Mouse (Mus musculus) heart, postnatal 36 days (tissue): Measurements from ENCODE around the gene Vezf1. TPM values are rescaled to one million over a fixed set of nuclear protein-coding genes. Genes with fewer than 3 reads are reported as not detected.

Experiments
- DNase-seq, 2 experiments: peaks; one replicate each; pipeline ENCODE4 v3.0.0; 2021 to 2022
- intact Hi-C: fragments of 180-260 bp; cut with DNase I; formaldehyde crosslinking; loops from one replicate; pipeline ENCODE4 v1.15.1; 2025
- total RNA-seq, 2 experiments: library from RNA; stranded (reverse); gene quantifications; 2 replicates each; pipeline ENCODE4 v1.2.3; 2021

Vezf1 gene
- total RNA-seq, 2 experiments from 2014 or later = 45.0 to 46.7 TPM

DNA sequence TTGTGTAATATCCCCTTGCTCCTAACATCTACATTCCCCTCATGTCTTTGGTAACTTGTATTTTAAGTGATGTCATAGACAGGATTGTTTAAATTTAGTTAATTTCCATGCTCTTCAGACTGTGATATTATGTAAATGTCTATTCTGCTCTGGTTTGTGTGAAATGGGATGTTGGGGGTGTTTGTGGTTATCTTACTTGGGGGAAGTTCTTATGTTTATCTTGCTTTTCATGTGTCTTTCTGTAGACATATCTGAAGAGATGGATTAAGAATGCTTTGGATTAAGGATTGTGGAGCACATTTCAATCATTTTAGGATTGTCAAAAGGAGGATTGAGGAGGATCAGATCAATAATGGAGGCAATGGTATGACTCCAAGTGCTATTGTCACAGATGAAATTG lies 18.3 kb upstream of the Vezf1 start:
- intact Hi-C loops = loop anchor here (2.0 to 10.0 kb wide), 3 partner anchors 19 to 455 kb away; partner anchors contain the start of gene Vezf1
- DNase-seq = no peak

DNA sequence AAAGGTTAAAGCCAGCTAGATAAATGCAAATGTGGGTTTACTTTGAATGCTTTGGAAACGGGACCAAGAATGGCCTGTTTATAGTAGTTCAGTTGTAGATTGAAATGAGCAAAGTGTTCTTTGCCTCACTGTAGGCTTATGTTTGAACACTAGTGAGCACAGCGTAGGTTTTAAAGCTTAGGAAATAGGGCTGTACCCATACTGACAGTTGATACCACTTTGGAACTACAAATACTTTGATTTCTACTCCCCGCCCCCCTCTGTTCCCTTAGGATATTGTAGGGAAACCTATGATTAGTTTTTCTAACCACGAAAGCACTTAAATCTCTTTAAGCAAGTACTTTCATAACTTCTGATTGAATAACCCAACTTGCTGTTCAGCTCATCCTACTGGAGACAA lies 15.4 kb upstream of the Vezf1 start:
- DNase-seq = no peak
- intact Hi-C loops = loop anchor here (10.0 kb wide), 1 partner anchor 452 kb away; no protein-coding TSS in a partner anchor

DNA sequence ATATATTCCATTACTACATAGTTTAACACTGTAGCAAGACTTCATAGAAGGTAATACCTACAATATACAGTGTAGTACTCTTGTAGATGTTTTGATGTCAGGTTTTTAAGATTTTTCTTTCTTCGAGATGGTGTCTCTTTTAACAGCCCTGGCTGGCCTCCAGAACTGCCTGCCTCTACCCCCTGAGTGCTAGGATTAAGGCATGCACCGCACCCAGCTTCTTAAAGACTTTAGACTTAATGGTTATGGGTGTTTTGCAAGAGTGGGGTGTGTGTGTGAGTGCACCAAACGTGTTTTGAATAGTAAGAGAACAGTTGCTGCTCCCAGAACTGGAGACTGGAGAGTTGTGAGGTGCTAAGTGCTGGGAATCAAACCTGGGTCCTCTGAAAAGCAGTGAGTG lies 14.3 kb upstream of the Vezf1 start:
- intact Hi-C loops = loop anchor here (10.0 kb wide), 1 partner anchor 451 kb away; no protein-coding TSS in a partner anchor
- DNase-seq = no peak

DNA sequence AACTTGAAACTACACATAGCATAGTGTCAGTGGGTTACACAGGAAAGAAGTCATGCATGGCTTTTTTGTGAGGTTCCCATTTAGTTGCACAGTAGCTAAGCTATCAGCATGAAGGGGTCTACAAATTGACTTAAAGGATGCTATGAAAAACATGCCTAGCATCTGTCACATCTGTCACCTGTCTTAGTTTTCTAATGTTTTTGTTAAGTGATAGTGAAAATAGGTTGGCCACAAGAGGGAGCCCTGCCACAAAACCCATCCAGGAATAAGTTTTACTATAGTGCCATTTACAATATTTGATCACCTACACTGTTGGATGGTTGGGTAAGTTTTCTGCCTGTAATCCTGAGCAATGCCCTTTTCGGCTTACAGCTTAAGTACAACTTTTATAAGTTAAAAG lies 13.5 kb upstream of the Vezf1 start:
- DNase-seq = peak; percentile 57 to 60
- intact Hi-C loops = loop anchor here (10.0 kb wide), 1 partner anchor 450 kb away; no protein-coding TSS in a partner anchor

DNA sequence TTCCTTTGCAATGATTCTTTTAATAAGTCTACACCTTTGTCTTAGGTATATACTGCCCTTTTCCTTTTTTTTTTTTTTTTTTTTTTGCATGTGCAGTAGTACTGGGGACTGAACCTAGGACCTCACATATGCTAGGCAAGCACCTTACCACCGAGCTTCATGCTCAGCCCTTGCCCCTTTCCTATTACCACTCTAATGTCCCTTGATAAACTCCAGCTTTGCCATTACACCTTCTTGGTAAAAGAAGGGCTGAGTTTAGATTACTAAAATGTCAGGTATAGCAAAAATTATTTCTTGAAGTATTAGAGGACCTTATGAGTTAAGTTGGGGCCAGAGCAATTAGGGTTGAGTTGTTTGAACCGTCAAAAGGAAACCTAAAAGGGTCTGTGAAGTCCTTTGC lies 12.3 kb upstream of the Vezf1 start:
- DNase-seq = no peak
- intact Hi-C loops = loop anchor here (5.0 to 10.0 kb wide), 2 partner anchors 449 to 767 kb away; no protein-coding TSS in a partner anchor

DNA sequence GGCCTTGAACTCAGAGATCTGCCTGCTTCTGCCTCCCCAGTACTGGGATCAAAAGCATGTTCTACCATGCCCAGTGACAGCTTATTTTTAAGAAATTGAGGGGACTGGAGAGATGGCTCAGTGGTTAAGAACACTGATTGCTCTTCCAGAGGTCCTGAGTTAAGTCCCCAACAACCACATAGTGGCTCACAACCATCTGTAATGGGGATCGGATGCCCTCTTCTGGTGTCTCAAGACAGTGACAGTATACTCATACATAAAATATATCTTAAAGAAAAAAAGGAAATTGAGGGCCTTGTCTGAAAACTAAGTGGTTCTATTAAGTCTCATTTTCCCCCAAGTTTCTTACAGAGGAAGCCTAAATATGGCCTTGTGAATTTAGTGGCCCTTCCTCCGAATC lies 10.3 kb upstream of the Vezf1 start:
- DNase-seq = no peak
- intact Hi-C loops = loop anchor here (2.0 to 10.0 kb wide), 4 partner anchors 131 to 765 kb away; no protein-coding TSS in a partner anchor

DNA sequence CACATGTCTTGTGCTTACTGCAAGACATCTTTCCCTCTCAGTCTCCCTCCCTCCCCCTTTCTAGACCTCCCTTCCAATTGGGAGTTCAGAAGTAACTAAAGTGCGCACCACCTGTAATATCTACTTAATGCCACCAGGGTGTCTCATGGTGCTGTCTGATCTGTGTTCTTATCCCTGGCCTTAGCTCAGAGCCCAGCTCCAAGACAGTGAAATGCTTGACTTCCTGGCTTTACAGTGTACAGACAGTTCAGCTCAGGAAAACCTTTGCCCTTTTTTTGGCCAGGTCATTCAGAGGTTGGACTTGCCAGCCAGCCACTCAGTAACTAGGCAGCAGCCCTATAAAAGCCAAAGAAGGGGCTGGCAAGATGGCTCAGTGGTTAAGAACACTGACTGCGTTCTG lies 8.9 kb upstream of the Vezf1 start:
- DNase-seq = peak; percentile 25 to 48
- intact Hi-C loops = loop anchor here (2.0 to 10.0 kb wide), 4 partner anchors 130 to 763 kb away; no protein-coding TSS in a partner anchor

DNA sequence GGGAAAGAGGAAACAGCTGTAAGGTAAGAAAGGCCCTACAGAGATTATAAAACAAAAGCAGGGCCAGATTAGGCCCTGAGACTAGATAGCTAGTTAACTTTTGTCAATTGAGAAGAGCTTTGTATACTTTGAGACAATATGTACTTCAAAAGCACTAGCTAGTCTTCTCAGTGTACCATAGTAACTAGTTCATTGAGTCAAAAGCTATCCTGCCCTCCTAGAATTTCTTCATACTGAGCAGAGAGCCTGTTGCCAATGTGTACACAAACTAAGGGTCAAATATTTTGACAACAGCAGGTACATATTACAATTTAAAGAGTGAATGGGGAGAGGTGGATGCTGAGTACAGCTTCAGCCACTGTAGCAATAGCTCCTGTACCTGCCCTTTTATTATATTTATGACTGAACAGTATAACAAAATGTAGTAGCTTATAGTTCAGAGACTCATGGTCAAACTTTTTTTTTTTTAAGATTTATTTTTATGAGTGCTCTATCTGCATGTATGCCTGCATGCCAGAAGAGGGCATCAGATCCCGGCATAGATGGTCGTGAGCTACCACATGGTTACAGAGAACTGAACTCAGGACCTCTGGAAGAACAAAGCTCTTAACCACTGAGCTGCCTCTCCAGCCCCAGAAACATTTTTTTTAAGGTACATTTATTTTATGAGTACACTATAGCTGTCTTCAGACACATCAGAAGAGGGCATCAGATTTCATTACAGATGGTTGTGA lies 6.0 kb upstream of the Vezf1 start:
- DNase-seq = no peak
- intact Hi-C loops = loop anchor here (2.0 kb wide), 1 partner anchor 101 kb away; no protein-coding TSS in a partner anchor

DNA sequence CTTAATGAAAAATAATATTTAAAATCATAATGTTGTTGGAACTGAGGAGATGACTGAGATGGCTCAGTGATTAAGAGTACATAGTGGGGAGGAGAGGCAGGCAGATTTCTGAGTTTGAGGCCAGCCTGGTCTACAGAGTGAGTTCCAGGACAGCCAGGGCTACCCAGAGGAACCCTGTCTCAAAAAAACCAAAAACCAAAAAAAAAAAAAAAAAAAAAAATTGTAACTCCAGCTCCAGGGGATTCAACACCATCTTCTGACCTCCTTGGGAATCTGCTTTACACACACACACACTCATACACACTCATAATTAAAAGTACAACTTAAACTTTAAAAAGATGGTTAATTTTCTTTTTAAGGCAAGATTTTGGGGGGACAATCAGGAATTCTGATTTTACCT lies 2.3 kb upstream of the Vezf1 start:
- intact Hi-C loops = no loop called here
- no peak for DNase-seq

DNA sequence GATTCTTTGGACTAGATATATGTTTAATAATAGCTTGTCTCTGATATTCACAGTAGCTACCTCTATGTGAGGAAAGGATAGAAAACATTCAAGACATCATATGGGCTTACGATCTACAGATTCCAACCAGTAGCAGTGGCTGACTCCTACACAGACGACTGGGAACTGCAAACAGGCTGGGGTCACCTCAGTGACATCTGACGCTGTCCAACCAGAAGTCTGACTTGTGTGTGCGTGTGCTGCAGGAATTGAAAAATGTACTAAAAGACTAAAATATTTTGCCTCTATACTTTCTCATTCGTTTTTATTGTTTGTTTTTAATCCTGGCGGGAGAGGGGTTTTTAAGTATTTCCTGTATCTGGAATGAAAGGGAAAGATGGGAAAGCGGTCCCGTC lies 891 bp upstream of the Vezf1 start:
- intact Hi-C loops = no loop called here
- no peak for DNase-seq

DNA sequence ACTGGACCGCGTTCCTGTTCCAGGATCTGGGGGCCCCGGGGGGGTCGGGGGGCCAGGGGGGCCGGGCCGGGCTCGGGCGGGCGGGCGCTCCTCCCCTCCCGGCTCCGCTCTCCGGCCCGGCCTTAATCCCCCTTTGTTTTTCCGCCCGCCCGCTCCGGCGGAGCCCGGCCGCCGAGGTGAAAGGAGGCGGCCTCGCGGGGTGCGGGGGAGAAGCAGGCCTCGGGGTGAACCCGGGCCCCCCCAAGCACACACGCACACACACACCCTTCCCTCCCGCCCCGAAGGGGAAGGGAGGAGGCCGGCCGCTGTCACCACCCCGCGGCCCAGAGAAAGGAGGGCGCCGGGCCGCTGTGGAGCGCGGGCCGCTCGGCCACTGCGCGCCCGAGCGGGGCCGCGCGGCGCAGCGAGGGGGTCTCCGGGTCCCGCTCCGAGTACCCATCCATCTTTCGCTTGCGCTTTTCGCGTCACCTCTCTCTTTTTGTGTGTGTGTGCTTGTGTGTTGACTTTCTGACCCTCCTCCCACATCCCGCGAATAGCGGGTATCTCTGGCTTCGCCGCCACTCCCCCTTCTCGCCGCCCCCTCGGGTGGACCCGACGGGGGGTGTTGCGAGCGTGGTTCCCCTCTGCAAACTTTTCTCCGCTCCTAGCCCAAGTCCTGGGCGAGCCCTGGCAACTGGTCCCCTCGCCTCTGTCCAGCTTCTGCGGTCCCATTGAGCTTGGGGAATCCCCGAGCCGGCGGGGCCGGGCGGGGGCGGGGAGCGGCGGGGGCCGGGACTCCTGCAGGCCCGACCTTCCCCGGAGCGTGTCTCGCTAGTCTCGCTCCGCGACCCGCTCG lies 549 bp downstream of the Vezf1 start:
- intact Hi-C loops = loop anchor here (1.0 to 2.0 kb wide), 6 partner anchors 16 to 94 kb away; partner anchors contain the start of gene Cuedc1
- peak; percentile 77 to 84 for DNase-seq

DNA sequence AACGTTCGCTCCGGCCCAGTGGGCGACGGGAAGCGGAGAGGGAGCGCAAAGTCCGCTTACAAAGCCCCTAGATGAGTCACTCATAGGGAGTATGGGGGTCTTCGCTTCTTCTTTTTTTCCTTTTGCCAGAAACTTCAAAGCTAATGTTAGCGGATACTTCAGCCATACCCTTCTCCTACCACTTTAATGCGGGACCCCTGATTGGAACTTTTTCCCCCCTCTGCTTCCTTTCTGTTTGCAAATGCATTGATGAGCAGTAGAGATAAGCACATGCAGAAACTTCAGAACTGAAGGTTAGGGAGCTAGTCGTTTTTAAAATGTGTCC lies 1.1 kb downstream of the Vezf1 start:
- DNase-seq = no peak
- intact Hi-C loops = loop anchor here (1.0 to 2.0 kb wide), 5 partner anchors 16 to 94 kb away; partner anchors contain the start of gene Cuedc1

DNA sequence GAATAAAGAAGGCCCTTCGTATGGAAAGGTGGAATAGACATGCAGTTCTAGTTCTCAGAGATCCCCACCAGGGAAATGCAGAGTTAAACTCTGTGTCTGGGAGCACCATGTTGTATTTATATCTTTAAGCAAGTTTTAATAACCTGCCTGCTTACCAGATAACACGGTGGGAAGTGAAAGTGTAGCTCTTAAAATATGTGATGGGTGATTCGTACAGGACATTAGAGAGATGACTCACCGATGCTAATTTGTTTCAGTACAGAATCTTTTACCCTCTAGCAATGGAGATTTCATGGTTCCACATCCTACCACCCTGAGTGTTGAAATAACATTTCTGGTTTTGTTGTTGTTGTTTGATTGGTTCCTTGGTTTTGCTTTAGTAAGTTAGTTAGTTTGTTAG lies 2.3 kb downstream of the Vezf1 start:
- intact Hi-C loops = no loop called here
- no peak for DNase-seq

DNA sequence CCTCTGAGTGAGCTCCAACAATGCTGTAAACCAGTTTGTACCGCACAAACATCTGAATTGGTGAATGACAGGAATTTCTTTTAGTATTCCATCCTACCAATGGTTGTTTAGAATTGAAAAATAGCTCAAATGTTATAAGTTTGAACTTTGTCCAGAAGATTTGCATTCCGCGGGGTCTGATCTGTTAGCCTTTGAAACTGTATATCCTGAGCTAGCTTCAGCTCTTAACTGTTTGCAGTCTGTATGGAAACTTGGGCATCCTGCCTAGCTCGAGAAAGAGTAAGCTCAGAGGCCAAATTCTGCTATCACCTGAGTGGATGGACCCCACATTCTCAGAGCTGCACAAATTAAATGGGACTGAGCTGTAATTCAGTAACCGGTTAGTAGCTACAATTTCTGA lies 3.0 kb downstream of the Vezf1 start:
- intact Hi-C loops = no loop called here
- no peak for DNase-seq

DNA sequence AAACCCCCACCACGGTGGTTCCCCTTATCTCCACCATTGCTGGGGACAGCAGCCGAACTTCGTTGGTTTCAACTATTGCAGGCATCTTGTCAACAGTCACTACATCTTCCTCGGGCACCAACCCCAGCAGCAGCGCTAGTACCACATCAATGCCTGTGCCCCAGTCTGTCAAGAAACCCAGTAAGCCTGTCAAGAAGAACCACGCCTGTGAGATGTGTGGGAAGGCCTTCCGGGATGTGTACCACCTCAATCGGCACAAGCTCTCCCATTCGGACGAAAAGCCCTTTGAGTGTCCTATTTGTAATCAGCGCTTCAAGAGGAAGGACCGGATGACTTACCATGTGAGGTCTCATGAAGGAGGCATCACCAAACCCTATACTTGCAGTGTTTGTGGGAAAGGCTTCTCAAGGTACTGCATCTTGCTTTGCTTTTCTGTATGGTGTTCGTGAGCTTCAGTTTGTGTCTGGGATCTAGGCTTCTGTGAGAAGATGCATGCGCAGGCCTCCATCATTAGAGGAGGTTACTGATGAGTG lies 5.3 kb downstream of the Vezf1 start:
- intact Hi-C loops = no loop called here
- no peak for DNase-seq

DNA sequence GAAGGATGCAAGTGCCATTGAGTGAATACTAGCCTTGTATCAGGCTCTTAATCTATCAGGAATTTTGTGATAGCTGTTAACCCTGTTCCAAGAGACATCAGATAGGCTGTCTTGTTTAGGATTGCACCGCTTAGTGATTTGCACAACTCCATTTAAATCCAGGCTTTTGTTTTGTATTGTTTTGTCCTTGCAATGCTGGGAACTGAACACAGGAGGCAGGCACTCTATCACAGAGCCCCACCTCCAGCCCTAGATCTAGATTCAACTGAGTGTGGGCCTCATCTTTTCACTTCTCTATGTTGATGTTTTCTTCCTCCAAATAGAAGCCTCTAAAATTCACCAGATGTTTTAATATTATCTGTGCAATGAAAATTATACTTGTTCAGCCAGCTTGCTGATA lies 7.6 kb downstream of the Vezf1 start:
- intact Hi-C loops = no loop called here
- DNase-seq = no peak

DNA sequence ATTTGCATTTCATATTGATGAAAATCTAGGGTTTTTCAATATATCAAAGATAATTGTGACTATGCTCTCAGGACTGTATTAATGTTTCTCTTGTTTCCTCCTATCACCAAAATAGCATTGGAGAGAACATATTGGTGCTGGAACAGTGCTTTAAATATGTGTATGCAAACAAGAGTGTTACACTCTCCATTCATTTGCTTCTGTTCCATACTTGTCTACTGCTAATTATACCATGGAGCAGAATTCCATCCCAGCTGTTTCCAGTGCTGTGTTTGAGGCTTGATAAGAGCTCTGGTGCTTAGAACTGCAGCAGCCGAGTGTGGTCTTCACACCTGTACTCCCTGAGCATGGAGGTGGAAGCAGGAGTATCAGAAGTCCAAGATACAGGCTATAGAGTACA lies 8.3 kb downstream of the Vezf1 start:
- intact Hi-C loops = no loop called here
- DNase-seq = no peak

DNA sequence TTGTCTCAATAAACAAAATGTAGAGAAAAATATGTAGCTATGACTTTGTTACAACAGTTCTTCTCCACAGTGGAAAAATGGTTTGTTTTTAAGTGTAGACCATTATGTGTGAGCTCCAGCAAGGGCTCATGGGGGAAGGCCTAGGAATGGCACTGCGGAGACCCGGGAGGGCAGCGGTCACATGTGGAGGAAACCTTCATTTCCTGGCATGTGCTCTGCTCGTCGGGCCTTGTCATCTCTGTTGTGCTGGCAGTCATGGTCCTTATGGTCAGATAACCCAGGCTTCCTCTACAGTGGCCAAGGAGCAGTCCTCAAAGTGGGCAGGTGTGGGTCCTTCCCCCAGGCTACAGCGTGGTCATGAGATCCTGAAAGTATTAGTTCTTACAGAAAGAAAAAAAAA lies 15.6 kb downstream of the Vezf1 start:
- DNase-seq = no peak
- intact Hi-C loops = loop anchor here (2.0 kb wide), 1 partner anchor 15 kb away; the partner anchor contains the start of gene Vezf1

DNA sequence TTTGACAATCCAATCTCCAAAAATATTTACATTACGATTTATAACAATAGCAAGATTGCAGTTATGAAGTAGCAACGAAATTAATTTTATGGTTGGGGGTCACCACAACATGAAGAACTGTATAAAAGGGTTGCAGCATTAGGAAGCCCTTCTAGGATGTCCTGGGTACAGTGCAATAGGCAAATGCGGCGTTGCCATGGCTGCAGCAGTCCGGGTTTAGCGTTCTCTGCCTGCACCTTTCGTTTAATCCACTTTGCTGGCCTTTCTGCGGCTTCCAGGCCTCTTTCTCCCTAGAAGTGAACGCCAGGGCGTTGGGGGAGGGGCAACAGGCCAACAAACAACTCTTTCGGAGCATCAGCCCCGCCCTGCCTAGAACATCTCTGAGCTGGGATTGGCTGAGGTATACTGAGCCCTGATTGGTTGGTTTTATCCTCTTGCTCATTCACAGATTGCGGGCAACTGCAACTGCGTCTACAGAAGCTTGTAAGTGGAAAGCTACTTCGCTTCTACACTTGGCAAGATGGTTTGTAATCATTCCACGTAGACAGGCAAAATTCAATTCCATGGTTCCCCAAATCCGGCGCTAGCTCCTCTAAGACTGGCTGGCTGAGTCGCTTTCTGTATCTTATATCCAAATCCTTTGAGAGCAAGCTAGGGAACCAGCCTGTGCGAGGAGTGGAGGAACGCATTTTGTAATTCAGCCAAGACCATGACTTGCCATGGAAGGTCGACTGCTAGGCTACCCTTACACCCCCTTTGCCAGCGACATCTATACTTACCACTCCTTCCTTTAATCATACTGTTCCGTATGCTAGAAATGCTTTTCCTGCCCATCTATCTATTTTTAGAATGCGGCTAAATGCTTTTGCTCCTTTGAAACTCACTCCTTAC lies 18.9 kb downstream of the Vezf1 start:
- DNase-seq = peak; percentile 85 to 87
- intact Hi-C loops = no loop called here

DNA sequence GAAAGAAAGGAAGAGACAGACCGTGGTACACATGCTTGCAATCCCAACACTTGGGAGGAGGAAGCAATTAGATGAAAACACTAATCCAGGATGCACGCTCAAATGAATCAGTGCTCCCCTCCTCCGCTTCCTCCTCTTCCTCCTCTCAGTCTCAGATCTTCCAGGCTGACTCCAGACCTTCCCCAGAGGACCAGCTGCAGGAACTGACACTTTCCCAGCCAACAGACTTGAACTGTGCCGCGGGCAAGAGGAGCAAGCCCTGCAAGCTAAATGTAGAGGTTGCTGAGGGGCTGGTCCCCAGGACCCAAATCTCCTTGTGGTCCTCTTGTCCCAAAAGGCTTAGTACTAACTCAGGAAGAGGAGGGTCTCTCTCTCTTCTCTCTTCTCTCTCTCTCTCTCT lies 21.1 kb downstream of the Vezf1 start:
- intact Hi-C loops = no loop called here

More for the DNA sequence above, 21.1 kb downstream of the Vezf1 start:
- no peak for DNase-seq
